Mouse (Mus musculus) testis, postnatal 14 days (tissue): ENCODE data around the gene Cd274.
A peak's percentile ranks its signal among the peaks of the same experiment; 100 is the strongest.
"Not testable (repeated sequence)": the region's sequence is repeated elsewhere in the genome, so short reads cannot be mapped to it uniquely, and the experiment has no call there.

Experiments used
- DNase-seq: peaks from one replicate; pipeline ENCODE4 v3.0.0; 2021; ENCODE audit warnings: low spot score

Gene Cd274

GRCm38 (mm10) chr19:29394721-29395120, 27.5 kb downstream of the Cd274 start:
- DNase-seq: no peak

- DNase-seq: no peak
These were observed 29.1 kb downstream of the Cd274 start for GRCm38 (mm10) chr19:29396353-29396752.

GRCm38 (mm10) chr19:29399786-29400185, 32.5 kb downstream of the Cd274 start:
- no peak for DNase-seq

GRCm38 (mm10) chr19:29400466-29400865, 33.2 kb downstream of the Cd274 start:
- no peak for DNase-seq

- DNase-seq: no peak
These were observed 35.4 kb downstream of the Cd274 start for GRCm38 (mm10) chr19:29402621-29403020.

GRCm38 (mm10) chr19:29403251-29403650, 36.0 kb downstream of the Cd274 start:
- DNase-seq: no peak

GRCm38 (mm10) chr19:29405388-29405787, 38.1 kb downstream of the Cd274 start:
- no peak for DNase-seq

GRCm38 (mm10) chr19:29406042-29407017, 39.1 kb downstream of the Cd274 start:
- DNase-seq: no peak

- DNase-seq: no peak
These were observed 43.4 kb downstream of the Cd274 start, which contains the start of gene Pdcd1lg2 for GRCm38 (mm10) chr19:29410619-29411018. Pdcd1lg2 (plus strand) TSS chr19:29410919.

GRCm38 (mm10) chr19:29412476-29413420, 45.5 kb downstream of the Cd274 start:
- DNase-seq: no peak

GRCm38 (mm10) chr19:29414513-29414912, 47.3 kb downstream of the Cd274 start:
- no peak for DNase-seq

GRCm38 (mm10) chr19:29414917-29415316, 47.7 kb downstream of the Cd274 start:
- not testable (repeated sequence) for DNase-seq

- no peak for DNase-seq
These were observed 49.2 kb downstream of the Cd274 start for GRCm38 (mm10) chr19:29416393-29416902.

- DNase-seq: no peak
These were observed 49.9 kb downstream of the Cd274 start for GRCm38 (mm10) chr19:29417188-29417587.

- no peak for DNase-seq
These were observed 50.6 kb downstream of the Cd274 start for GRCm38 (mm10) chr19:29417894-29418293.

GRCm38 (mm10) chr19:29418661-29419115, 51.4 kb downstream of the Cd274 start:
- peak; percentile 74 for DNase-seq

GRCm38 (mm10) chr19:29419506-29419905, 52.3 kb downstream of the Cd274 start:
- no peak for DNase-seq

- no peak for DNase-seq
These were observed 52.7 kb downstream of the Cd274 start for GRCm38 (mm10) chr19:29419946-29420345.

- no peak for DNase-seq
These were observed 53.1 kb downstream of the Cd274 start for GRCm38 (mm10) chr19:29420397-29420796.

- DNase-seq: no peak
These were observed 54.9 kb downstream of the Cd274 start for GRCm38 (mm10) chr19:29422013-29422645.

GRCm38 (mm10) chr19:29422796-29423195, 55.5 kb downstream of the Cd274 start:
- no peak for DNase-seq

- no peak for DNase-seq
These were observed 63.3 kb downstream of the Cd274 start for GRCm38 (mm10) chr19:29430516-29430915.
